Mouse (Mus musculus): Measurements from ENCODE around the gene Mdm2.

GRCm38 (mm10) chr10:117639899-117640594 lies 70.5 kb downstream of the Mdm2 start:
- no peak for TF ChIP-seq POLR2A (IDR thresholded peaks at IDR 0.05; ENCODE audit: low read depth, low read length)
- TF ChIP-seq CTCF (conservative IDR thresholded peaks at IDR 0.05; ENCODE audit: insufficient read depth, insufficient read length, low read depth, low read length): no peak
